Mouse (Mus musculus) T-cell, adult 66 days (primary cell): ENCODE results near the gene Pdcd7. TPM values are rescaled to one million over a fixed set of nuclear protein-coding genes. Genes with fewer than 3 reads are reported as not detected.

Experiments
- total RNA-seq, 2 experiments: library from RNA; stranded (reverse); gene quantifications; 3 replicates in 1 of 2; 4 replicates in 1 of 2; pipeline ENCODE4 v1.2.4; 2023

The Pdcd7 gene
- 10 to 100 TPM; 19.2 to 22.3 TPM for total RNA-seq

DNA sequence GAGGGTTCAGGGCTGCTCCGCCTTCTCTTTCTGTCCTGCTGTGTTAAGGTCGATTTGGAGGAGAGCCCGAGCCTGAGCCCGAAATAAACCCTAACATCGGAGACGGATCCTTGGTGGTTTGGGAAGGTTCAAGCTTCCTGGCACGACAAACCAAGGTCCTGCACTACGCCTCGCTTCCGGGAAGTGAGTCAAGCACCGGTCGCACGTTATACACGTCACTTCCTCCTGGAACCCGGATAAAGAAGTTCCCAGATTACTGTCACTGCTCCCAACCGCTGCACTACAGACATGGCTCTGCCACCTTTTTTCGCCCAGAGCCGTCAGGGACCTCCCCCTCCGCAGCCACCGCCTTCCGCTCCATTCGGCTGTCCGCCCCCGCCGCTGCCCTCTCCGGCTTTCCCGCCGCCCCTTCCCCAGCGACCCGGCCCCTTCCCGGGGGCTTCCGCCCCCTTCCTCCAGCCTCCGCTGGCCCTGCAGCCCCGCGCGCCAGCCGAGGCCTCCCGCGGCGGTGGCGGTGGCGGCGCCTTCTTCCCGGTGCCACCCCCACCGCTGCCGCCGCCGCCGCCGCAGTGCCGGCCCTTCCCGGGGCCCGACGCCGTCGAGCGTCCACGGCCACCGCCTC is at the start of gene Pdcd7:
Pdcd7 (plus strand) TSS at position 251 of the 622 bp plus-strand sequence.

DNA sequence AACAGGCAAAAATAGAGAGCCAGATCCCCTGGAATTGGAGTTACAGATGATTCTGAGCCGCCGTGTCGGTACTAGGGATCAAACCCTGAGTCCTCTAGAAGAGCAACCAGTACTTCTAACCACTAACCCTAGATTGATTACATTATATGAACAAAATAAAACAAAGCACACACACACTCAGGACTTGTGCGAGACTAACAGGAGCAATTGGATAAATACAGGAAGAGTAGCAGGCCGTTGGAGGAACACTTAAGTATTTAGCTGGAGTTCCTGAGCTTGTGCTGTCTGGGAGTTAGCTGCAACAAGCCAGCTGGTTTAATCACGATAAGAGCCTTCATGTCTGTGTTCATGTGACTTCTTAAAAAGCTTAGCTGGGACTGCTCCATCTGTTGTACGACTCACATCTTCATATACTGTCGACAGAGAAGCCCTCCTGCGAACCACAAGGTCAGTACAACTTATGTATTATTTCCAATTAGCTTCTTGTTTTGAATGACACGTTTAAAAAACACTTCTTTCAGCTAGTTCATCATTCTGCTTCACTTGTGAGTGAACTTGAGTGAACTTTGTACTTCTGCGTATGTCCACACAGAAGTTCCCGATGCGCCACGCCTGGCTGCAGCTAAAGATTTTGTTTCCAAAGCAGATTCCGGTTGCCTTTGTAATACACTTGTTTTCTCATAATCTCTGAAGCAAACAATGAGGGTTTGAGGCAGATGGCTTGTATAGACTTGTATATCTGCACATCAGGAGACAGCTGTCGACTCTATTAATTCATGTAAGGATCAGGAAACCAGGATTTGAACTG is 14.9 kb downstream of the Pdcd7 start, which contains the start of gene Ubap1l:
Ubap1l (plus strand) TSS at position 401 of the 808 bp plus-strand sequence.

DNA sequence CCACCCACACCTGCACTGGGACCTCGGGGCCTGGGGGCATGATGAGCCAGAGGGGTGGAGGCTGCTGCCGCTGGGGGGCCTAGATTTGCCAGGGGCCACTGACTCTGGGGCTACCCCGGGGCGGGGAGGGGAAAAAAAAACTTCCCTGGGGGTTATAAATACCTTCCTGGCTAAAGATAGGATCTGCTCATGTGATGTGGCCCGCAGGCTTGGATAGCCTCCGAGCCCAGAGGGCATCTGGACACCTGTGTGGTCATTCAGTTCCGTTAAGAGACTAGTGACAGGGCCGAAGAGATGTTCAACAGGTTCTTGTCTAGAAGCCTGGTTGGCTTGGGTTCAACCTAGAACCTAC is 45.7 kb downstream of the Pdcd7 start, which contains the start of gene Kbtbd13:
Kbtbd13 (minus strand) TSS at position 40 of the 352 bp plus-strand sequence.

DNA sequence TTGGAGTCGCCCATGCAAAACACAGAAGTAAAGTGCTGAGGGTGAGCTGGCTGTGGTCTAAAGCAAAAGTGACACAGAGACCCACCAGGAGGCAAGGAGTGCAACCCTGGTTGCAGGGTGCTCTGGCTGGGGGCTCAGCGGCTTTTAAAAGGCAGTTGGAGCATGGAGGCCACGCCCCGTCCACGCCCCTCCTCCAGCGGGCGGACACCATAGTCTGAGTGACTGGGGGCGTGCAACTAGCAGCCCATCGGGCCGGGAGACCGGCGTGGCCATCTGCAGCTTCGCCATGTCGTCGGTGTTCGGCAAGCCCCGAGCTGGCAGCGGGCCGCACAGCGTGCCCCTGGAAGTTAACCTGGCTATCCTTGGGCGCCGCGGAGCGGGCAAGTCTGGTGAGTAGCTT is 52.4 kb downstream of the Pdcd7 start, which contains the start of gene Rasl12:
Rasl12 (plus strand) TSS at position 228 of the 400 bp plus-strand sequence.

Other genes with a start within 250 kb of the Pdcd7 start
- under 1 TPM; 0.56 to 0.76 TPM for gene Igdcc4, start 244.6 kb upstream of the Pdcd7 start, total RNA-seq
- not detected for gene Igdcc3, start 204.9 kb upstream of the Pdcd7 start, total RNA-seq
- 1 to 10 TPM; 6.1 to 7.0 TPM for gene Parp16, start 150.8 kb upstream of the Pdcd7 start, total RNA-seq
- not detected for gene Cilp, start 80.9 kb upstream of the Pdcd7 start, total RNA-seq
- 10 to 100 TPM; 27.2 to 31.9 TPM for gene Clpx, start 51.8 kb upstream of the Pdcd7 start, total RNA-seq
- 1 to 10 TPM; 3.9 to 6.4 TPM for gene Ubap1l, start 14.9 kb downstream of the Pdcd7 start, total RNA-seq
- gene Kbtbd13, start 45.5 kb downstream of the Pdcd7 start, total RNA-seq = not detected
- gene Rasl12, start 52.4 kb downstream of the Pdcd7 start, total RNA-seq = under 1 TPM in 1 of 2 experiments, not detected in 1; 0.30 TPM
- gene Slc51b, start 76.9 kb downstream of the Pdcd7 start, total RNA-seq = not detected
- 10 to 100 TPM; 26.9 to 29.7 TPM for gene Mtfmt, start 89.7 kb downstream of the Pdcd7 start, total RNA-seq
- 10 to 100 TPM; 53.7 to 55.1 TPM for gene Spg21, start 114.8 kb downstream of the Pdcd7 start, total RNA-seq
- gene Ankdd1a, start 174.1 kb downstream of the Pdcd7 start, total RNA-seq = not detected
- gene Plekho2, start 233.9 kb downstream of the Pdcd7 start, total RNA-seq = 10 to 100 TPM; 34.1 to 41.2 TPM
- under 1 TPM; 0.71 to 0.76 TPM for gene Pif1, start 241.1 kb downstream of the Pdcd7 start, total RNA-seq